Mouse (Mus musculus): Measurements from ENCODE around the gene Zfp64.

Gene Zfp64

DNA sequence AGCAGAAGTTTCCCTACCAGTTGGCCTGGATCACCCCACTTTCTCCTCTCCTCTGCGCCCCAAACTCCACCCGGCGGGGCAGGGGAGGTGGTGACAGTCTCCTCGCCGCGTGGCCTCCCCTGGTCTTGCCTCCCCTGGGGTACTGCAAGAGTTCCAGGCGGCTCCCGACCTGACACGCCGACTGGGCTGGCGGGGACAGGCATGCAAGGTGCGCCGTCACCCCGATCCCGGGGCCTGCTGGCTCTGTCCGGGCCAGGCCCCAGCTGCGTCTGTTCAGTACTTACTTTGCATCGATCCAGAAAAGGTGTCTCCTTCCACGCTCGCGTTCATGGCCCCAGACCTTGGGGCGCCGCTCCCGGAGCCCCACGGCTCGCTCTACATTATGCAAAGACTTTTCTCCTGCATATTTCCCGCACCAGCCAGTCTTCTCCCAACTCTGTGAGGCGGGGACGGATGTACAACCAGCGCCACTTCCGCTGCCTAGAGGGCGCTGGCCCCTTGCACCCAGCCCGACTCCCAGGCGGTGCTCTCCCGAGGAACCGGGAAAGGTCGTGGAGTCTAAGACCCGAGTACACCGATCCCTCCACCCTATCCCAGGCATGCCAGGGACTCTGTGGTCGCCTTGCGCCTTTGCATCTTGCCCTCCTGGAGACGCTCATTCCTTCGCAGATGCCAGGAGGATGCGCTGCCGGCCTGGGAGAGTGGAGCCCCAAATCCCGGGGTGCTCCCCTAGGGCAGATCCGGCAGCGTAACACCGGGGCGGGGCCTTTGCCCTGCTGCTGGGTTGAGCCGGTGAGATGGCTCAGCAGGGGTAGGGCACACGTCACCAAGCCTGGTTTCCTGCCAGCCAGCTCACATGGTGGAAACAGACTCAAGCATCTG is at the start of gene Zfp64:
Gene Zfp64 (minus strand): TSS at position 753 of the 882 bp plus-strand sequence.
- DNase-seq: peak; percentile 78 to 83

- peak in 1 of 2 experiments; percentile 11 for DNase-seq
Measured at GRCm38 (mm10) chr2:168992642-168993420, 37.4 kb upstream of the Zfp64 start.

GRCm38 (mm10) chr2:168990957-168991356 is 35.6 kb upstream of the Zfp64 start:
- DNase-seq: no peak

GRCm38 (mm10) chr2:168990061-168990753 is 34.8 kb upstream of the Zfp64 start:
- DNase-seq: peak in 1 of 2 experiments; percentile 8

- no peak for DNase-seq
Measured at GRCm38 (mm10) chr2:168988056-168988455, 32.7 kb upstream of the Zfp64 start.

DNA sequence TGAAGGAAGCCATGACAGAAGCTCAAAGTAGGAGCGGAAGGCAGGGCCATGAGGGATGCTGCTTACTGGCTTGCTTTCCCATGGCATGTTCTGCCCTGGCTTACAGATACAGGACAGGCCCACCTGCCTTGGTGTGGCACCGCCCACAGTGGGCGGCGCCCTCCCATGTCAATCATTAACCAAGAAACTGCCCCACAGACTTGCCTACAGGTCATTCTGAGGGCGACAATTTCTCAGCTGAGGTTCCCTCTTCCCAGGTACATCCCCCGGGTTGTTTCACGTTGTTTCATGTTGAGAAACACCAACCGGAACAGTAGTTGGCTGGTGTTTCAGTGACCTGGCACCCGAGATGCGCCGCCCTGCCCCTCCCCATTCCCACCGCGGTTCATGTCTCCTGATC is 32.0 kb upstream of the Zfp64 start:
- no peak for DNase-seq

- no peak for DNase-seq
Measured at GRCm38 (mm10) chr2:168981951-168982350, 26.6 kb upstream of the Zfp64 start.

DNA sequence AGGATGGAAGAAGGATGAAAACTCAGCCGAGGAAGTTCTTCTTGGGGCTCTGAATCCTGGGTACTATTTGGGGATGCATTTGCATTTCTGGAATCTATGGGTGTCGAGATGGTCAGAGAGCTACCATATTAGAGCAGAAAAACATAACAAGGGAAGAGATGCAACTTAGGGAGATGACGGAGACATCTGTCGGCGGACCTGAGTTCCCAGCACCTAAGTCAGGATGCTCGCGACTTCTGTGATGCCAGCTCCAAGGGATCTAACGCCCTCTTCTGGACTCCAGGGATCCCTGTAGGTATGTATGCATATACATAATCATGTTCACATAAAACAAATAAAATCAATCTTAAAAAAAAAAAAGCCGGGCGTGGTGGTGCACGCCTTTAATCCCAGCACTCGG is 26.1 kb upstream of the Zfp64 start:
- DNase-seq: no peak

- DNase-seq: peak in 1 of 2 experiments; percentile 14
Measured at GRCm38 (mm10) chr2:168980859-168981258, 25.5 kb upstream of the Zfp64 start.

DNA sequence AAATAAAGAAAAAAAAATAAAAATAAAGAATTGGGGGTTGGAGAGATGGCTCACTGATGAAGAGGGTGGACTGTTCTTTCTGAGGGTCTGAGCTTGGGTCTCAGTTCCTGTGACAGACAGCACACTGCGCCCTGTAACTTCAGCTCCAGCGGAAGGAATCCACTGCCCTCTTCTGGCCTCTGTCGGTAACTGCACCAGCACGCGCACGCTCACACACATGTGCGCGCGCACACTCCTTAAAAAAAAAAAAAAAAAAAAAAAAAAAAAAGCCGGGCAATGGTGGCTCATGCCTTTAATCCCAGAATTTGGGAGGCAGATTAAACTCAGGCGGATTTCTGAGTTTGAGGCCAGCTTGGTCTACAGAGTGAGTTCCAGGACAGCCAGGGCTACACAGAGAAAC is 24.4 kb upstream of the Zfp64 start:
- DNase-seq: no peak

- no peak for DNase-seq
Measured at GRCm38 (mm10) chr2:168978031-168978430, 22.6 kb upstream of the Zfp64 start.

GRCm38 (mm10) chr2:168970131-168970530 is 14.7 kb upstream of the Zfp64 start:
- DNase-seq: no peak

- peak; percentile 37 to 43 for DNase-seq
Measured at GRCm38 (mm10) chr2:168968136-168968925, 12.9 kb upstream of the Zfp64 start.

DNA sequence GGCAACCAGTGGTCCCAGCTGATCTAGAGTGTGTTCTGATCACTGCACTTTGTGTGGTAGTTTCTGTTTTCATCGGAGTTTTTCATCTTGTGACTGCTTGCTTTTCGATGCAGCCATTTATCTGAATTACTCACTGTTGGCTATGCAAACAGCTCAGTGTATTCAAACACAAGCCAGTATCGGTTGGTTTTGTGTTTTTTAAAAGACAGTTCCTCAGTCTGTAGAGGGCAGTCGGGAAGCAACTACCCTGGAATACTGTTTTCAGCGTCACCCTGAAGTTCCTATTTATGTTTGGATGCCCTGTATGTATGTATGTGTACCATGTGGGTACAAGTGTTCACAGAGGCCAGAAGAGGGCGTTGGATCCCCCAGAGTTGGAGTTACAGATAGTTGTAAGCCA is 11.1 kb upstream of the Zfp64 start:
- no peak for DNase-seq

GRCm38 (mm10) chr2:168964849-168965248 is 9.5 kb upstream of the Zfp64 start:
- DNase-seq: no peak

DNA sequence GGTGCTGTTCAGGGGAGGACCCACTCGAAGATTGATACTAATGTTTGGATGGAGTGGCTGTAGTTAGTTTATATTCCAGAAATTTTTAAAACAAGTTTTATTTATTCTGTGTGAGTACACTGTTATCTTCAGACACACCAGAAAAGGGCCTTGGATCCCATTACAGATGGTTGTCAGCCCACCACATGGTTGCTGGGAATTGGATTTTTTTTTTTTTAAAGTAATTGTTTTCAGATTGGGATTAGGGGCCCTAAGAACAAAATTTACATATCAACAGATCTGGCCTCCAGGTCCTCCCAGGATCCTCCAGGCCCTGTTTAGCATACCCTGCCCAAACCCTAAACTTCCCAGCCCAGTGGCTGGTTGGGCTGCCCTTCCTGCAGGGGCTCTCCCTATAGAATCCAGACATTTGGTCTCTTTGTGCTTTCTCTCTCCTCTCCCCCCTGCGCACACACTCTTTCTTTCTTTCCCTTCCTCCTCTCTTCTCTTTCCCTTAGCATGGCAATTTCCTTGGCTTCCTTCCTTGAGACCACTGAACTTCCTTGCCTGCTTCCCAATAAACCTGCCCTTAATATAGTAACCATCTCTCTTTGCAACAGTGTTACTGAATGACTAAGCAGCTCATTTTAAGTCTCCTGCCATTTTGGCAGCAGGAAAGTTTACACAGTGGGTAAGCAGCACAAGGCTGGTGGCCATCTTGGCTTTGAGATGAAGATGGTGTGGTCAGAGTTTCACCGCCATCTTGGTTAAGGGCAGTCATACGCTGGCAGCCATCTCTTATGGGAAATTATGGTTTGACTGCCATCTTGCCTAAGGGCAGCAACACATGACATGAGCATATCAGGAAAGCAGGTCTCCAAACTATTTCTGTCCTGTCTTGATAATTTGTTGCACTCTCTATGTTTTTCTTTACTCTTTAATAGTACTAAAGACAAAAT is 6.6 kb upstream of the Zfp64 start:
- DNase-seq: no peak

GRCm38 (mm10) chr2:168960814-168961213 is 5.4 kb upstream of the Zfp64 start:
- no peak for DNase-seq

DNA sequence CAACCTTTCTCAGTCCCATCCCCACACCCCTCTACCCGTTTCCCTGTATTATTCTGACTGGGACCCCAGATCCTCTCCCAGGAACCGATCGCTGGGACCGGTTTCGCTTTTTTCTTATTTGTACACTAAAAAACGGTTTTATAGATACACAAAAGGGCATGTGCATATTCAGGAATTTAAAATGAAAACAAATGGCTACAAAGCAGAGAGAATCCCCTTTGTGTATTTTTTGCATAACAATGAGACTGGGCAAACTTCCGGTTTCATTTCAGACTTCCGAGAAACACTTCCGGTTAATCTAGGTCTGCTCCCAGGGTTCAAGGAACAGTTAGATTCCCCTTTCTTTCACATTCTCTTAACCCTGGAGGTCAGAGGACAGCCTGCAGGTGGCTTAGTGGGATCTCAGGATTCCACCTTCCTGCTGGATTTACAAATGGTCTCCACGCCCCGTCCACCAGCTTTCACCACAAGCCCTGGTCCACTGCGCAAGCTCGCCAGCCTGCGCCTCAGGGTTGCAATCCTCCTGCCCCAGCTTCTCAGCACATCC is 4.0 kb upstream of the Zfp64 start:
- DNase-seq: no peak

- DNase-seq: peak in 1 of 2 experiments; percentile 21
Measured at GRCm38 (mm10) chr2:168955850-168956346, 511 bp upstream of the Zfp64 start.

- peak in 1 of 2 experiments; percentile 13 for DNase-seq
Measured at GRCm38 (mm10) chr2:168954376-168954775, 1.0 kb downstream of the Zfp64 start.

- no peak for DNase-seq
Measured at GRCm38 (mm10) chr2:168948506-168948905, 6.9 kb downstream of the Zfp64 start.
